Mouse (Mus musculus): ENCODE measurements around the gene Txnrd3.

Gene Txnrd3

GRCm38 (mm10) chr6:89655011-89655410, 11.2 kb downstream of the Txnrd3 start:
- DNase-seq (ENCODE audit: low read depth, low spot score) = no peak

- no peak for DNase-seq (ENCODE audit: low read depth, low spot score)
Measured at GRCm38 (mm10) chr6:89658342-89658741, 14.6 kb downstream of the Txnrd3 start.

GRCm38 (mm10) chr6:89658931-89659330, 15.1 kb downstream of the Txnrd3 start:
- no peak for DNase-seq (ENCODE audit: low read depth, low spot score)

GRCm38 (mm10) chr6:89659692-89660423, 16.1 kb downstream of the Txnrd3 start:
- DNase-seq (ENCODE audit: low read depth, low spot score) = peak; percentile 58

GRCm38 (mm10) chr6:89660490-89660889, 16.7 kb downstream of the Txnrd3 start:
- no peak for DNase-seq (ENCODE audit: low read depth, low spot score)

- no peak for DNase-seq (ENCODE audit: low read depth, low spot score)
Measured at GRCm38 (mm10) chr6:89662521-89662920, 18.7 kb downstream of the Txnrd3 start.

GRCm38 (mm10) chr6:89665155-89665554, 21.4 kb downstream of the Txnrd3 start:
- DNase-seq (ENCODE audit: low read depth, low spot score) = no peak

- no peak for DNase-seq (ENCODE audit: low read depth, low spot score)
Measured at GRCm38 (mm10) chr6:89665667-89666066, 21.9 kb downstream of the Txnrd3 start.

GRCm38 (mm10) chr6:89666976-89667375, 23.2 kb downstream of the Txnrd3 start:
- no peak for DNase-seq (ENCODE audit: low read depth, low spot score)

- DNase-seq (ENCODE audit: low read depth, low spot score) = no peak
Measured at GRCm38 (mm10) chr6:89669556-89669955, 25.8 kb downstream of the Txnrd3 start.

- DNase-seq (ENCODE audit: low read depth, low spot score) = no peak
Measured at GRCm38 (mm10) chr6:89671431-89671830, 27.6 kb downstream of the Txnrd3 start.

GRCm38 (mm10) chr6:89672641-89673040, 28.9 kb downstream of the Txnrd3 start:
- DNase-seq (ENCODE audit: low read depth, low spot score) = no peak

- DNase-seq (ENCODE audit: low read depth, low spot score) = no peak
Measured at GRCm38 (mm10) chr6:89673135-89673780, 29.5 kb downstream of the Txnrd3 start.

GRCm38 (mm10) chr6:89678522-89678921, 34.7 kb downstream of the Txnrd3 start:
- DNase-seq (ENCODE audit: low read depth, low spot score) = no peak

GRCm38 (mm10) chr6:89679291-89679835, 35.6 kb downstream of the Txnrd3 start:
- peak; percentile 75 for DNase-seq (ENCODE audit: low read depth, low spot score)

GRCm38 (mm10) chr6:89680155-89680554, 36.4 kb downstream of the Txnrd3 start:
- DNase-seq (ENCODE audit: low read depth, low spot score) = peak; percentile 86

- no peak for DNase-seq (ENCODE audit: low read depth, low spot score)
Measured at GRCm38 (mm10) chr6:89684231-89684630, 40.4 kb downstream of the Txnrd3 start.

GRCm38 (mm10) chr6:89687100-89687499, 43.3 kb downstream of the Txnrd3 start:
- no peak for DNase-seq (ENCODE audit: low read depth, low spot score)

GRCm38 (mm10) chr6:89706624-89707023, 62.8 kb downstream of the Txnrd3 start:
- DNase-seq (ENCODE audit: low read depth, low spot score) = no peak

- no peak for DNase-seq (ENCODE audit: low read depth, low spot score)
Measured at GRCm38 (mm10) chr6:89707240-89707639, 63.5 kb downstream of the Txnrd3 start, which contains the start of gene Vmn1r40. Gene Vmn1r40 (plus strand): TSS chr6:89707540.

GRCm38 (mm10) chr6:89718051-89718450, 74.3 kb downstream of the Txnrd3 start:
- no peak for DNase-seq (ENCODE audit: low read depth, low spot score)
